Mouse (Mus musculus) cerebellum, postnatal 10 days (tissue): ENCODE data around the gene Iffo2.

Experiments used
- DNase-seq, 2 experiments: peaks; one replicate each; pipeline ENCODE4 v3.0.0; 2021; ENCODE audit warnings: mixed read lengths in 2 of 2

The Iffo2 gene

GRCm38 (mm10) chr4:139646916-139647315 is 116.6 kb downstream of the Iffo2 start:
- no peak for DNase-seq

GRCm38 (mm10) chr4:139650086-139650743 is 119.9 kb downstream of the Iffo2 start:
- DNase-seq: no peak

GRCm38 (mm10) chr4:139650907-139651306 is 120.6 kb downstream of the Iffo2 start:
- DNase-seq: peak in 1 of 2 experiments; percentile 35

- no peak for DNase-seq
Measured at GRCm38 (mm10) chr4:139653238-139653637, 122.9 kb downstream of the Iffo2 start, which contains the start of gene Tas1r2. TSS of gene Tas1r2 (plus strand) at chr4:139653538.

- peak; percentile 78 to 84 for DNase-seq
Measured at GRCm38 (mm10) chr4:139661897-139662296, 131.5 kb downstream of the Iffo2 start.

- DNase-seq: no peak
Measured at GRCm38 (mm10) chr4:139667632-139668031, 137.3 kb downstream of the Iffo2 start.

GRCm38 (mm10) chr4:139669847-139670246 is 139.5 kb downstream of the Iffo2 start:
- DNase-seq: peak; percentile 81 to 83
